Mouse (Mus musculus) thymus, adult 2 months (tissue): ENCODE results near the gene Dnpep. TPM values are rescaled to one million over a fixed set of nuclear protein-coding genes. Genes with fewer than 3 reads are reported as not detected.

Source experiments
- DNase-seq: peaks from one replicate; pipeline ENCODE4 v3.0.0; 2021
- H3K27ac ChIP-seq: fragments of 200-500 bp; 2 replicates; pipeline ENCODE4 v1.5.1; 2012; ENCODE audit warnings: low read length, control low read depth; ENCODE audit not compliant: control insufficient read depth, insufficient read depth
- H3K27me3 ChIP-seq: fragments of 200-500 bp; 2 replicates; pipeline ENCODE4 v1.6.1; 2012; ENCODE audit warnings: mild to moderate bottlenecking, low read length, moderate library complexity, mixed read lengths; ENCODE audit not compliant: control insufficient read depth, insufficient read depth
- H3K36me3 ChIP-seq: fragments of 200-500 bp; 2 replicates; pipeline ENCODE4 v1.6.1; 2012; ENCODE audit warnings: mild to moderate bottlenecking, low read length, moderate library complexity; ENCODE audit not compliant: control insufficient read depth, insufficient read depth
- H3K4me1 ChIP-seq: fragments of 200-500 bp; replicated peaks from 2 replicates; pipeline ENCODE4 v1.6.1; 2012; ENCODE audit warnings: low read length; ENCODE audit not compliant: control insufficient read depth, insufficient read depth
- H3K4me3 ChIP-seq: fragments of 200-500 bp; 2 replicates; pipeline ENCODE4 v1.5.1; 2012; ENCODE audit warnings: mild to moderate bottlenecking, low read length, control low read depth, moderate library complexity; ENCODE audit not compliant: control insufficient read depth, insufficient read depth
- CTCF ChIP-seq: fragments of 200-500 bp; IDR thresholded peaks from 2 replicates; pipeline ENCODE4 v1.5.1; 2012; ENCODE audit warnings: mild to moderate bottlenecking, control low read depth, low read length, moderate library complexity, borderline replicate concordance; ENCODE audit not compliant: control insufficient read depth, poor library complexity, insufficient read depth; ENCODE audit errors: extremely low read depth
- POLR2A ChIP-seq: fragments of 200-500 bp; IDR thresholded peaks from 2 replicates; pipeline ENCODE4 v1.6.1; 2012; ENCODE audit warnings: mild to moderate bottlenecking, low read length, control low read depth, moderate library complexity; ENCODE audit not compliant: control insufficient read depth, poor library complexity, insufficient read depth; ENCODE audit errors: extremely low read depth
- WGBS: fragments of 180-500 bp; shearing (Covaris S2); methylation state at CpG from one replicate; pipeline ENCODE4 v1.1.7; 2018; 5-methylcytosine and 5-hydroxymethylcytosine counted together
- polyA plus RNA-seq: library from polyadenylated mRNA; depleted of rRNA; stranded (reverse); fragments of >200 nt; gene quantifications from 2 replicates; pipeline ENCODE4 v1.2.3, GENCODE M21; 2012

Dnpep gene
- polyA plus RNA-seq, 1 experiment = 132 TPM

DNA sequence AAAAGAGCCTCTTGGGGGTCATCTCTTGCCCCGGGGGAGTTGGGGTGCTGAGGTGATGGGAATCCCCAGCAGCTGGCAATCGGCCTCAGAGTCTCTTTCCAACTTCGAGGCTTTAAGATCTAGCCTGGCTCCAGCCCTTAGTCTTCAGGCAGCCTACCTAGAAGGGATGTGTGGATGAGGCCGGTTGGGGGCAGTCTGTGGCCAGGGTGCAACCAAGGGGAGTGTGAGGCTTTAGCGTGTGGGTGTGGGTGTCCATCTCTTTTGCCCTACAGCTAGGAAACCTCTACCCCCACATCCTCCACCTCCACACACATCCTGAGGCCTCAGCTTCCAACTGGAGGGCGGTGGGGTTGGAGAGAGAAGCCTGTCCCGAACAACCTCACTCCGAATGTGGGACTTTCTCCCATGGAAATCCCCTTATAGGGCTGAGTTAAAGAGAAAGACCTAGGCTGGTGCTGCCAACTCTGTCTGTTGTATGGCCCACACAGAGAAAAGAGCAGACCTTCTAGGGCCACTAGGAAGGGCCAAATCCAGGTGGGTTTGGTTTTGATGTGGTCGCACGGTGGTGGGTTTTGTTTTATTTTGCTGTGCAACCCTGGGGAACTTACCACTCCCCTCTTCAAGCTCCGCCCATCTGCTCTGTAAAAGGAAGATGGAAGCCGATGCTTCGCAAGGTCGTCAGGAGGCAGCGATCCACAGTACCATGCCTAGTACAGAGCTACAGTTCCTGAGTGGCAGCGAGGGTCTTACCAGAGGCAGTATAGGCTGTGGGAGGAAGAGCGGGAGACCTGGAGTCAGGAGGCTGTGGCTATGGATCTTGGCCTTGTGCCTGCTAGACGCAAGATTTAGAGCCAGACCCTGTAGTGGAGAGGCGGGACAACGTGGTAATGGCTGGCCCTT, 27.5 kb upstream of the Dnpep start:
- no peaks in the 10 kb centered on the region for H3K4me1 ChIP-seq
- H3K27ac ChIP-seq = no peak overlapping the region; the same call in 1 of the 2 replicates
- H3K27me3 ChIP-seq = no peaks in the 10 kb centered on the region
- no peak for DNase-seq
- 71% methylated on average over 20 of the region's 20 CpGs for WGBS
- no peak for TF ChIP-seq CTCF
- TF ChIP-seq POLR2A = no peak
- H3K36me3 ChIP-seq = no peaks in the 10 kb centered on the region
- no peak overlapping the region for H3K4me3 ChIP-seq

DNA sequence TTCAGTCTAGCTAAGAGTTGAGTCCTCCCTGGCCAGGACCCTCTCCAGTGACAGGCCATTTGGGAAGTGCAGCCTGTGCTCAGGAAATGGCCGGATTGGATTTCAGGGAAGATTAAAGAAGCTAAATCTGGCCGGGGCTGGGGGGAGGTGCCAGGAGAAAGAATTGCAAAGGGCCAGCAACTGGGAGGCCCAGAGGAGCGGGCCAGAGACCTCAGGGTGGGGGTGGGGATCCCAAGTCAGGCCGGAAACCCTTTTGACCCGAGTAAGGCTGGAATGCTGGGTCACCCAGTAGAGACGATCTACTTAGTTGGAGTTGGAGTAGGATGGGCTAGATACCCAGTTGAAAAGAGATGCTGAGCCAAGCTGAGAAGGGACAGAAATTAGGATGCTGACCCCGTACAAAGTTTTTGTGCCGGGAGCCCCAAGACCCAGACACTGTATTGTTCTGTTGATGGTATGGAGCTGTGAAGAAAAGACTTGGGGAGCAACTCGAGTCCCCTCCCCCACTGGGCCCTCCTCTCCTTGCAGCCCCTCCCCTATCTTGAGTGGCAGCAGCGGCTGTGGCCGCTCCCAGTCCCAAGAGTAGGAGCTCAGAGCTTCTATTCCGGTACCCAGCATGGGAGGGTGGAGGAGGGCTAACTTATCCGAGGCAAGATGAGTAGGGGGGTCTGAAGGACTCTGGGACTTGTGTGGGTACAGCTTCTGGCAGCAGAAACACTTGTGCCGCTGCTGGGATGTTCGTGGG, 26.7 kb upstream of the Dnpep start:
- no peak overlapping the region for H3K4me3 ChIP-seq
- DNase-seq = no peak
- no peak overlapping the region for H3K27ac ChIP-seq
- H3K36me3 ChIP-seq = no peaks in the 10 kb centered on the region
- 46% methylated on average over 15 of the region's 15 CpGs for WGBS
- no peak for TF ChIP-seq CTCF
- TF ChIP-seq POLR2A = no peak
- H3K27me3 ChIP-seq = no peaks in the 10 kb centered on the region
- H3K4me1 ChIP-seq = no peaks in the 10 kb centered on the region

DNA sequence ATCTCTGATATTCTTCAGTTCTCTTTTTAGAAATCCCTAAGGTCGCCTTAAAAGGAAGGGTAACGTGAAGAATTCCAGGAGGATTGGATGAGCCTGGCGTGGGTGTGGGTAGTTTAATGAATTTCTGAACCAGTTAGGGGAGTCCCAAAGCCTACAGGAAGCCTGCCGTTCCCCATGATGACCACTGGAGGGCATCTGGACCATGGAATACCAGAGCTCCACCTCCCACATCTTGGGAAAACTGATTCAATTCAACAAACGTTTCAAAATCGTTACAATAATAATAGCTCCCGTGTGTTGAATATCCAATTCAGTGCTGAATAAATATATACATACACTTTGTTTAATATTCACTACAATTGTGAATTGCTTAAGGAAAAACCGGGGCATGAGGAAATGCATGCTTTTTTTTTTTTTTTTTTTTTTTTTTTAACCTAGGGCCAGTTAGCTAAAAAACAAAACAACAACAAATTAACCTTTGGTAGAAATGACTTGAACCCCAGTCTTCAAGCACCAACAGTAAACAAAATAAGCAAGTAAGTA, 25.2 kb upstream of the Dnpep start:
- TF ChIP-seq CTCF = no peak
- no peak for TF ChIP-seq POLR2A
- 6% methylated on average over 8 of the region's 8 CpGs for WGBS
- Histone ChIP-seq H3K4me3 (no peak overlapping the region), H3K27me3 (no peaks in the 10 kb centered on the region), H3K36me3 (no peaks in the 10 kb centered on the region), H3K27ac (no peak overlapping the region), H3K4me1 (no peaks in the 10 kb centered on the region)
- peak; percentile 30 for DNase-seq

DNA sequence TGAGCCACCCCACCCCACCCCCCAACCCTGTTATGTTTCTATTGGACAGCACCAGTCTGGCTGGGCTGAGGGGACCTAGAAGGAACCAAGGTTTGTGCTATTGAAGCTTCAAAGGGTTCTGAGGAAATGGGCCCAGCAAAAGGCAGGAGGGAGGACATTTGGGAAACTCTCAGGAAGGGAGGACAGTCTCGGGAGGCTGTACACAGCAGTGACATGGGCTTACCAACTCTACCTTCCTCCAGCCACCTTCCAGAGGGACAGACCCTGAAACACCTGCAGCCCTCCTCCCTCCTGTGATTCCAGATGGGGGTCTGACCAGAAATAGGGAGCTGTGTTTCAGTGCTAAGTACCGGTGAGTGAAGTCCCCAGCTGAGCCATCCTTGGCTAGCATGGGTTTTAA, 22.7 kb upstream of the Dnpep start:
- Histone ChIP-seq H3K27ac (no peak overlapping the region), H3K4me3 (no peak overlapping the region), H3K4me1 (no peaks in the 10 kb centered on the region), H3K27me3 (no peaks in the 10 kb centered on the region), H3K36me3 (no peaks in the 10 kb centered on the region)
- TF ChIP-seq CTCF (no peak), POLR2A (no peak)
- DNase-seq = no peak
- 94% methylated on average over 2 of the region's 2 CpGs for WGBS

DNA sequence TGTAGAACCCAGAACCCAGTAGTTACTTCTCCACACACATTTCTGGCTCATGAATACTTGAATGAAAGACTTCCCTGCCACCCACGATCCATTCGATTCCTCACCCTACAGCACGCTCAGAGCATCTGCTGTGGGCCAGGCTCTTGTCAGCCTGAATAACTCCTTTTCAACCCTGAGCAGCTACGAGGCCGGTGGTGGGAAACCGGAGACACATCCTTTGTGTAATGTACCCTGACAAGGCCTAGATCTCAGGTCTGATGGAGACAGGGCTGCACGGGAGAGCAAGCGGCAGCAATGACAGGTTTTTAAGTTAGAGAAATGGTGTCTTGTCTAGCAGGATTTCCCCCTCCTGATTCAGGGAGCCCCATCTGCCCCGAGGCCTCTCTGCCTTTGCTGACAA, 21.5 kb upstream of the Dnpep start:
- H3K4me3 ChIP-seq = no peak overlapping the region
- H3K27me3 ChIP-seq = no peaks in the 10 kb centered on the region
- no peak for DNase-seq
- WGBS = 86% methylated on average over 9 of the region's 9 CpGs
- H3K27ac ChIP-seq = no peak overlapping the region
- no peaks in the 10 kb centered on the region for H3K36me3 ChIP-seq
- TF ChIP-seq CTCF (no peak), POLR2A (no peak)
- no peaks in the 10 kb centered on the region for H3K4me1 ChIP-seq

DNA sequence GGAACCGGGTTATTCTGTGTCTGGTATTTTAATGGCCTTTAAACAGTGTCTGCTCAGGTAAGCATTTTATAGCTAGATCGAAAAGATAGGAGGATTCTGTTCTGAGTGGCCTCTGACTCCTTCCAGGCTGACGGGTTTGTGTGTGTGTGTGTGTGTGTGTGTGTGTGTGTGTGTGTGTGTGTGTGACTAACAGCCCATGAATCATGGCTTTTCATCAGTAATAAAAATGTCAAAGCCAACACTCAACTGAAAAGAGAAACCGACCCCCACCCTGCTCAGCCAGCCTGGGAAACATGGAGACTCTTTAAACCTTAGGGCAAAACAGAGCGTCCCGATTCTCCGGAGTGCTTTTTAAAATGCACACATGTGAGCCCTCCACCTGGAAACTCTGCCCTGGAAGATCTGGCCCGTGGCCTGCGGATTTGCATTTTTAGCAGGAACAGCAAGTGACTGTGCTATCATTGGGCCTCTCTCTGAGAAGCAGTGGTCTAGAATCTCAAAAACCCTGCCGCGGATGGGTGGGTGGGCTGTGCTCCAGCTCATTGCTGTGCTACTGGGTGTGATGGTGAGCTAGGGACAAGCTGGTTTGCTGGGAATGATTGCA, 20.4 kb upstream of the Dnpep start:
- WGBS = 39% methylated on average over 11 of the region's 11 CpGs
- Histone ChIP-seq H3K27me3 (no peaks in the 10 kb centered on the region), H3K4me1 (no peaks in the 10 kb centered on the region), H3K27ac (no peak overlapping the region), H3K36me3 (no peaks in the 10 kb centered on the region), H3K4me3 (no peak overlapping the region)
- TF ChIP-seq POLR2A (no peak), CTCF (no peak)
- no peak for DNase-seq
